Mouse (Mus musculus) stomach, postnatal 0 days (tissue): ENCODE measurements around the gene Lefty2. TPM values are rescaled to one million over a fixed set of nuclear protein-coding genes. Genes with fewer than 3 reads are reported as not detected.

Source experiments
- ATAC-seq: fragments of 200-750 bp; cut with Nextera tagmentation; 2 replicates; pipeline ENCODE4 v1.8.0; 2017; ENCODE audit not compliant: low FRiP score, low TSS enrichment
- DNase-seq: peaks from one replicate; pipeline ENCODE4 v3.0.0-alpha.2; 2016; ENCODE audit warnings: low spot score
- H3K27ac ChIP-seq: fragments of 300-500 bp; sonication (generic); replicated peaks from 2 replicates; pipeline ENCODE4 v1.5.1; 2014; ENCODE audit warnings: mild to moderate bottlenecking, control low read depth
- H3K27me3 ChIP-seq: fragments of 300-500 bp; sonication (generic); 2 replicates; pipeline ENCODE4 v1.6.1; 2014; ENCODE audit warnings: low read length; ENCODE audit not compliant: control insufficient read depth, insufficient read depth
- H3K36me3 ChIP-seq: fragments of 300-500 bp; sonication (generic); 2 replicates; pipeline ENCODE4 v1.6.1; 2014; ENCODE audit warnings: low read length, mixed read lengths; ENCODE audit not compliant: control insufficient read depth, insufficient read depth
- H3K4me1 ChIP-seq: fragments of 300-500 bp; sonication (generic); replicated peaks from 2 replicates; pipeline ENCODE4 v1.6.1; 2014; ENCODE audit warnings: antibody characterized with exemption; ENCODE audit not compliant: control insufficient read depth, insufficient read depth
- H3K4me2 ChIP-seq: fragments of 300-500 bp; sonication (generic); replicated peaks from 2 replicates; pipeline ENCODE4 v1.6.1; 2014; ENCODE audit warnings: low read depth, mild to moderate bottlenecking, control low read depth, moderate library complexity
- H3K4me3 ChIP-seq: fragments of 300-500 bp; sonication (generic); 2 replicates; pipeline ENCODE4 v1.5.1; 2014; ENCODE audit warnings: low read depth, low read length, control low read depth
- H3K9ac ChIP-seq: fragments of 300-500 bp; sonication (generic); 2 replicates; pipeline ENCODE4 v1.6.1; 2014; ENCODE audit warnings: mild to moderate bottlenecking, low read length, control low read depth, mixed read lengths
- H3K9me3 ChIP-seq: fragments of 300-500 bp; sonication (generic); 2 replicates; pipeline ENCODE4 v1.6.1; 2016; ENCODE audit warnings: low read length; ENCODE audit not compliant: control insufficient read depth
- CTCF ChIP-seq: IDR thresholded peaks from 2 replicates; pipeline ENCODE4 v1.5.1; 2016; ENCODE audit warnings: antibody characterized with exemption, low read depth, mild to moderate bottlenecking, moderate library complexity
- EP300 ChIP-seq: optimal IDR thresholded peaks from 2 replicates; pipeline ENCODE3; 2016; ENCODE audit warnings: antibody characterized with exemption
- WGBS: fragments of 180-500 bp; shearing (Covaris S2); extraction: QIAGEN DNeasy Blood & Tissue Kit; methylation state at CpG from one replicate; pipeline ENCODE4 v1.1.7; 2014; 5-methylcytosine and 5-hydroxymethylcytosine counted together
- polyA plus RNA-seq: library from polyadenylated mRNA; unstranded; fragments of >200 nt; fragmentation: Nextera tagmentation; extraction: Ambion mirVana; gene quantifications from 2 replicates; pipeline ENCODE4 v1.2.1, GENCODE M21; 2015

The Lefty2 gene
- polyA plus RNA-seq, 1 experiment from 2014 or later = 0.13 TPM

DNA sequence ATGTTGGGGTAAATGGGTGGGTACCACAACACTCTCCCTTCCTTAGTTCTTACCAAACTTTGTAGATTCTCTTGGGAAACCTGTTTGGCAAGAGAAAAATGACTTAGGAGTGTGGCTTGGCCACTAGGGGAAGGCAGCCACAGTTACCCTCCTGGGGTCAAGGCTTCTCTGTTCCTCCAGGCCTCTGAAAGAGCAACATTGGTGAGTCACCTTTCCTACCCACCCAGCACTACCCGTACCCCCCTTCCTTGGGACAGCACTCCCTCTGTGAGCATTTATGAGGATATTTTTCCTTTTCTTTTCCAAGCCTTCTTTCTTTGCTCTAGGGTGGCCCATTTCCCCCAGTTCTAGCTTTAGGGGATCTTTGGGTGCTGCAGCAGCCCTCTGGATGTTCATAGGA, 51.0 kb downstream of the Lefty2 start:
- peak; percentile 28; the same call in 1 of the 2 replicates for ATAC-seq
- Histone ChIP-seq H3K9ac (peak overlapping the region; percentile 3; the same call in 1 of the 2 replicates), H3K36me3 (0 out of 2 replicates have a peak, but pooled peaks cover under 1% of the 10 kb centered on the region), H3K4me1 (peaks cover 31% of the 10 kb centered on the region), H3K27ac (peak overlapping the region; percentile 99), H3K4me2 (peak overlapping the region; percentile 83), H3K9me3 (no peaks in the 10 kb centered on the region), H3K4me3 (no peak overlapping the region; the same call in 1 of the 2 replicates), H3K27me3 (no peaks in the 10 kb centered on the region)
- WGBS = 61% methylated on average over 1 of the region's 1 CpGs
- DNase-seq = peak; percentile 53
- TF ChIP-seq CTCF (peak; percentile 62), EP300 (no peak)

DNA sequence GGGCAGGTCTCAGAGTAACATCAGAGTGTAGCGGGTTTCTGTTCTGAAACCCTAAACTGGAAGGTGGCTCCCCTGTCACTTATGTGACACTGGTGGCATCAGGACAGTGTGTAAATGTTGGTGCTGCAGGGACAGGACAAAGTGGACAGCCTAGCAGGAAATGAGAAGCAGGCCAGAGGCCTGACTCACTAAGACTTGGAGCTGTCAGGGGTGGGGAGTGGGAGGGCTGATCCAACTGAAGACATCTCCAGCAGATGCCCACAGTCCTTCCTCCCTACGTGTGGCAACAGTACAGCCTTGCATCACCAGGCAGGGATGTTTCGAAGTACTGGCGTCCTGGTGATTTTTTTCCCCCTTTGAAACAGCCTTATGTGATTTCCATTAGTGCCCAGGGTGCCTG, 51.6 kb downstream of the Lefty2 start:
- 72% methylated on average over 4 of the region's 4 CpGs for WGBS
- Histone ChIP-seq H3K36me3 (0 out of 2 replicates have a peak, but pooled peaks cover 7% of the 10 kb centered on the region), H3K27me3 (no peaks in the 10 kb centered on the region), H3K27ac (peak overlapping the region; percentile 99), H3K4me3 (no peak overlapping the region), H3K4me1 (peaks cover 31% of the 10 kb centered on the region), H3K9ac (0 out of 2 replicates have a peak overlapping the region, but pooled peaks have one; percentile 3), H3K4me2 (peak overlapping the region; percentile 45), H3K9me3 (no peaks in the 10 kb centered on the region)
- ATAC-seq = no peak; the same call in 1 of the 2 replicates
- DNase-seq = no peak
- no peak for TF ChIP-seq EP300
- TF ChIP-seq CTCF = no peak

- peaks cover 31% of the 10 kb centered on the region for H3K4me1 ChIP-seq
- H3K27ac ChIP-seq = peak overlapping the region; percentile 99
- 15% methylated on average over 20 of the region's 20 CpGs for WGBS
- peak overlapping the region; percentile 35 for H3K9ac ChIP-seq
- H3K4me3 ChIP-seq = peak overlapping the region; percentile 8; the same call in 1 of the 2 replicates
- no peaks in the 10 kb centered on the region for H3K27me3 ChIP-seq
- peak; percentile 85 for DNase-seq
- H3K4me2 ChIP-seq = peak overlapping the region; percentile 45
- peak; percentile 20; the same call in 1 of the 2 replicates for TF ChIP-seq CTCF
- TF ChIP-seq EP300 = no peak
- peak; percentile 82 for ATAC-seq
- no peaks in the 10 kb centered on the region for H3K9me3 ChIP-seq
- H3K36me3 ChIP-seq = 0 out of 2 replicates have a peak, but pooled peaks cover 13% of the 10 kb centered on the region
These were observed 52.4 kb downstream of the Lefty2 start for GRCm38 (mm10) chr1:180945001-180945980.

GRCm38 (mm10) chr1:180946448-180946847, 53.5 kb downstream of the Lefty2 start:
- H3K4me2 ChIP-seq = peak overlapping the region; percentile 45
- H3K9ac ChIP-seq = no peak overlapping the region
- H3K4me1 ChIP-seq = peaks cover 25% of the 10 kb centered on the region
- no peaks in the 10 kb centered on the region for H3K9me3 ChIP-seq
- no peaks in the 10 kb centered on the region for H3K27me3 ChIP-seq
- no peak for ATAC-seq
- WGBS = 48% methylated on average over 6 of the region's 6 CpGs
- no peak for TF ChIP-seq CTCF
- no peak for TF ChIP-seq EP300
- no peak for DNase-seq
- no peak overlapping the region for H3K4me3 ChIP-seq
- H3K27ac ChIP-seq = peak overlapping the region; percentile 99
- peaks cover 16% of the 10 kb centered on the region; the same call in 1 of the 2 replicates for H3K36me3 ChIP-seq

Other genes with a start within 250 kb of the Lefty2 start
- 0.04 and 0.05 TPM in 2 replicates for gene Mixl1, start 196.1 kb upstream of the Lefty2 start, polyA plus RNA-seq
- gene Acbd3, start 167.1 kb upstream of the Lefty2 start, polyA plus RNA-seq = 16.6 and 16.7 TPM in 2 replicates
- gene H3f3a, start 79.2 kb upstream of the Lefty2 start, polyA plus RNA-seq = 1,633 and 1,693 TPM in 2 replicates
- 18.8 and 20.0 TPM in 2 replicates for gene Sde2, start 42.0 kb upstream of the Lefty2 start, polyA plus RNA-seq
- gene Pycr2, start 11.2 kb downstream of the Lefty2 start, polyA plus RNA-seq = 62.6 and 63.7 TPM in 2 replicates
- 6.1 TPM in 2 replicates for gene Lefty1, start 41.9 kb downstream of the Lefty2 start, polyA plus RNA-seq
- gene Tmem63a, start 49.2 kb downstream of the Lefty2 start, polyA plus RNA-seq = 35.2 and 36.7 TPM in 2 replicates
- gene Ephx1, start 127.8 kb downstream of the Lefty2 start, polyA plus RNA-seq = 30.0 and 32.2 TPM in 2 replicates
- 0.28 and 0.72 TPM in 2 replicates for gene 9130409I23Rik, start 158.1 kb downstream of the Lefty2 start, polyA plus RNA-seq